Mouse (Mus musculus) splenic B cell, adult 2 months (primary cell): ENCODE data around the gene Utp4.
A peak's percentile ranks its signal among the peaks of the same experiment; 100 is the strongest.
"Not testable (repeated sequence)": the region's sequence is repeated elsewhere in the genome, so short reads cannot be mapped to it uniquely, and the experiment has no call there.

Source experiments
- DNase-seq: peaks from one replicate; pipeline ENCODE4 v3.0.0-alpha.2; 2011; ENCODE audit warnings: low read depth, low spot score
- H3K27me3 ChIP-seq: 2 replicates; pipeline ENCODE4 v1.6.1; 2012; ENCODE audit warnings: mild to moderate bottlenecking, low read length, moderate library complexity, mixed read lengths; ENCODE audit not compliant: control insufficient read depth, poor library complexity, insufficient read depth, severe bottlenecking
- H3K36me3 ChIP-seq: 2 replicates; pipeline ENCODE4 v1.6.1; 2012; ENCODE audit warnings: mild to moderate bottlenecking, low read length, moderate library complexity, mixed read lengths; ENCODE audit not compliant: control insufficient read depth, poor library complexity, insufficient read depth, severe bottlenecking

The Utp4 gene

GRCm38 (mm10) chr8:106925446-106925845 lies 32.0 kb downstream of the Utp4 start:
- H3K36me3 ChIP-seq, result peaks cover 13% of the 10 kb centered on the region; the same call in 1 of the 2 replicates
- DNase-seq, result no peak
- no peaks in the 10 kb centered on the region for H3K27me3 ChIP-seq

GRCm38 (mm10) chr8:106927247-106927646 lies 33.8 kb downstream of the Utp4 start:
- H3K36me3 ChIP-seq, result peaks cover 7% of the 10 kb centered on the region; the same call in 1 of the 2 replicates
- no peaks in the 10 kb centered on the region; the same call in 1 of the 2 replicates for H3K27me3 ChIP-seq
- peak; percentile 71 for DNase-seq

- DNase-seq, H3K36me3 ChIP-seq, H3K27me3 ChIP-seq: not testable (repeated sequence)
These were observed 34.7 kb downstream of the Utp4 start for GRCm38 (mm10) chr8:106928182-106928581.

GRCm38 (mm10) chr8:106929155-106929913 lies 35.9 kb downstream of the Utp4 start:
- no peaks in the 10 kb centered on the region for H3K36me3 ChIP-seq
- DNase-seq, result no peak
- H3K27me3 ChIP-seq, result no peaks in the 10 kb centered on the region; the same call in 1 of the 2 replicates

GRCm38 (mm10) chr8:106929921-106930320 lies 36.5 kb downstream of the Utp4 start:
- Histone ChIP-seq H3K36me3 (no peaks in the 10 kb centered on the region), H3K27me3 (no peaks in the 10 kb centered on the region; the same call in 1 of the 2 replicates)
- DNase-seq, result no peak

- DNase-seq, result peak; percentile 14
- Histone ChIP-seq H3K27me3 (no peaks in the 10 kb centered on the region; the same call in 1 of the 2 replicates), H3K36me3 (no peaks in the 10 kb centered on the region)
These were observed 39.1 kb downstream of the Utp4 start for GRCm38 (mm10) chr8:106932376-106933065.

- Histone ChIP-seq H3K36me3 (no peaks in the 10 kb centered on the region), H3K27me3 (no peaks in the 10 kb centered on the region; the same call in 1 of the 2 replicates)
- DNase-seq, result no peak
These were observed 40.2 kb downstream of the Utp4 start for GRCm38 (mm10) chr8:106933506-106934143.

- Histone ChIP-seq H3K36me3 (no peaks in the 10 kb centered on the region), H3K27me3 (no peaks in the 10 kb centered on the region; the same call in 1 of the 2 replicates)
- no peak for DNase-seq
These were observed 41.0 kb downstream of the Utp4 start for GRCm38 (mm10) chr8:106934226-106934977.

GRCm38 (mm10) chr8:106935324-106935869 lies 42.0 kb downstream of the Utp4 start, which contains the start of gene Sntb2:
Gene Sntb2, plus strand, starts transcription at chr8:106935750.
- peak; percentile 92 for DNase-seq
- Histone ChIP-seq H3K36me3 (no peaks in the 10 kb centered on the region), H3K27me3 (no peaks in the 10 kb centered on the region; the same call in 1 of the 2 replicates)

- Histone ChIP-seq H3K36me3 (no peaks in the 10 kb centered on the region), H3K27me3 (no peaks in the 10 kb centered on the region; the same call in 1 of the 2 replicates)
- DNase-seq, result peak; percentile 54
These were observed 42.6 kb downstream of the Utp4 start for GRCm38 (mm10) chr8:106935899-106936477.

GRCm38 (mm10) chr8:106936478-106937051 lies 43.1 kb downstream of the Utp4 start:
- no peaks in the 10 kb centered on the region; the same call in 1 of the 2 replicates for H3K27me3 ChIP-seq
- peak; percentile 22 for DNase-seq
- no peaks in the 10 kb centered on the region for H3K36me3 ChIP-seq

GRCm38 (mm10) chr8:106937081-106937800 lies 43.8 kb downstream of the Utp4 start:
- DNase-seq, result peak; percentile 5
- H3K36me3 ChIP-seq, result no peaks in the 10 kb centered on the region
- no peaks in the 10 kb centered on the region; the same call in 1 of the 2 replicates for H3K27me3 ChIP-seq

GRCm38 (mm10) chr8:106941806-106942205 lies 48.4 kb downstream of the Utp4 start:
- no peaks in the 10 kb centered on the region for H3K36me3 ChIP-seq
- no peak for DNase-seq
- H3K27me3 ChIP-seq, result no peaks in the 10 kb centered on the region
